Mouse (Mus musculus): ENCODE measurements around the gene Cavin4. TPM values are rescaled to one million over a fixed set of nuclear protein-coding genes. Genes with fewer than 3 reads are reported as not detected.

Cavin4 gene
- not detected for polyA plus RNA-seq (2014; fragmentation: Illumina TruSeq; extraction: RNeasy Lipid Tissue Mini Kit (QIAGEN cat#74804); ENCODE audit: low replicate concordance)

GRCm38 (mm10) chr4:48663271-48663670 lies at the start of gene Cavin4:
Gene Cavin4 (plus strand): TSS chr4:48663514.

Other genes with a start within 250 kb of the Cavin4 start
- 25.7 TPM for gene Tex10, start 190.1 kb upstream of the Cavin4 start, polyA plus RNA-seq (2014; fragmentation: Illumina TruSeq; extraction: RNeasy Lipid Tissue Mini Kit (QIAGEN cat#74804); ENCODE audit: low replicate concordance)
- gene Msantd3, start 123.6 kb upstream of the Cavin4 start, polyA plus RNA-seq (2014; fragmentation: Illumina TruSeq; extraction: RNeasy Lipid Tissue Mini Kit (QIAGEN cat#74804); ENCODE audit: low replicate concordance), result 3.1 TPM
- gene Tmeff1, start 78.3 kb upstream of the Cavin4 start, polyA plus RNA-seq (2014; fragmentation: Illumina TruSeq; extraction: RNeasy Lipid Tissue Mini Kit (QIAGEN cat#74804); ENCODE audit: low replicate concordance), result 9.8 TPM

All from small intestine, adult 10 weeks (tissue).